Mouse (Mus musculus) neural tube, embryonic 14.5 days (tissue): Measurements from ENCODE around the gene Rps6kb2. TPM values are rescaled to one million over a fixed set of nuclear protein-coding genes. Genes with fewer than 3 reads are reported as not detected.
A peak's percentile ranks its signal among the peaks of the same experiment; 100 is the strongest.

Experiments used
- ATAC-seq: fragments of 200-750 bp; cut with Nextera tagmentation; 2 replicates; pipeline ENCODE4 v1.8.0; 2017; ENCODE audit warnings: low read depth, mild to moderate bottlenecking, moderate TSS enrichment, moderate library complexity
- H3K27ac ChIP-seq: fragments of 300-500 bp; sonication (generic); 2 replicates; pipeline ENCODE4 v1.5.1; 2014; ENCODE audit warnings: low read depth, mild to moderate bottlenecking, control low read depth, low read length, moderate library complexity, mixed read lengths
- H3K27me3 ChIP-seq: fragments of 300-500 bp; sonication (generic); 2 replicates; pipeline ENCODE4 v1.6.1; 2014; ENCODE audit warnings: low read length; ENCODE audit not compliant: control insufficient read depth, insufficient read depth
- H3K36me3 ChIP-seq: fragments of 300-500 bp; sonication (generic); 2 replicates; pipeline ENCODE4 v1.6.1; 2014; ENCODE audit warnings: low read length, mixed read lengths; ENCODE audit not compliant: control insufficient read depth, insufficient read depth
- H3K4me1 ChIP-seq: fragments of 300-500 bp; sonication (generic); 2 replicates; pipeline ENCODE4 v1.6.1; 2014; ENCODE audit warnings: low read length; ENCODE audit not compliant: control insufficient read depth, insufficient read depth
- H3K4me2 ChIP-seq: fragments of 300-500 bp; sonication (generic); 2 replicates; pipeline ENCODE4 v1.6.1; 2014; ENCODE audit warnings: mild to moderate bottlenecking, low read depth, low read length, control low read depth
- H3K4me3 ChIP-seq: fragments of 300-500 bp; sonication (generic); 2 replicates; pipeline ENCODE4 v1.5.1; 2014; ENCODE audit warnings: low read depth, low read length, control low read depth, mixed read lengths
- H3K9ac ChIP-seq: fragments of 300-500 bp; sonication (generic); replicated peaks from 2 replicates; pipeline ENCODE4 v1.6.1; 2014; ENCODE audit warnings: low read depth, mild to moderate bottlenecking, control low read depth, low read length, mixed read lengths
- H3K9me3 ChIP-seq: fragments of 300-500 bp; sonication (generic); 2 replicates; pipeline ENCODE4 v1.6.1; 2016; ENCODE audit warnings: low read length; ENCODE audit not compliant: control insufficient read depth
- WGBS: fragments of 180-500 bp; shearing (Covaris S2); extraction: QIAGEN DNeasy Blood & Tissue Kit; methylation state at CpG from one replicate; pipeline ENCODE4 v1.1.7; 2014; 5-methylcytosine and 5-hydroxymethylcytosine counted together
- polyA plus RNA-seq: library from polyadenylated mRNA; unstranded; fragments of >200 nt; fragmentation: Nextera tagmentation; extraction: Ambion mirVana; gene quantifications from 2 replicates; pipeline ENCODE4 v1.2.1, GENCODE M21; 2014

Rps6kb2 gene
- polyA plus RNA-seq, 1 experiment from 2014 or later = 40.9 TPM

DNA sequence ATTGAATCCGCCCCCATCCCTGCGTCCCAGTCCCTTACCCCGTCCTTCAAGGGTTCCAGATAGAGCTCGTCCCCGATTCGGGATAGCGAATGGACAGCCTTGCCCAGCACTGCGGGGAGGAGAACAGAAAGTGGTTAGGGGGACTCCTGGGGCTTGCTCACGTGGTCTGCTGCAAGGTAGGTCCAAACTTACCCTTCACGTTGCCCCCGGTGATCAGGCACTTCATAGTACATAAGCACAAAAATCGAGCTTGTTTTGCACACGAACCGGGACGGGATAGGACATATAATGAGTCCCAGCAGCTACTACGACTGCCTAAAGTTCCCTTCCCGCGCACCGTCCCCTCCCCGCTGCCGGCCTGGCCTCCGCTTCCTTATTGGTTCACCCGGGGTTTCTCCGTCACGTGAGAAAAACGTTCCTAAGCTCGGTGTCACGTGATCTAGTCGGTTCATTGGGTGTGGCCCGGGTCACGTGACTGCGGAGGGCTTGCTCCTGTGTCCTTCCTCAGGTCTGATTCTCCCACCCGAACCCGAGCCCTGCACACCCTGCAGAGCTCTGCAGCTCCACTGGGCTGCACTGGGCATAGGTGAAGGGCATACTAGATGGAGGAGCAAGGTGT is 38.2 kb upstream of the Rps6kb2 start, which contains the start of gene Rad9a:
Gene Rad9a (minus strand): TSS at position 372 of the 619 bp plus-strand sequence.
- WGBS = 0% methylated on average over 34 of the region's 34 CpGs
- Histone ChIP-seq H3K27ac (peak within 1 kb of the TSS; percentile 28; the same call in 1 of the 2 replicates), H3K4me3 (peak within 1 kb of the TSS; percentile 57), H3K36me3 (no peaks in the 10 kb centered on the region), H3K9me3 (no peaks in the 10 kb centered on the region), H3K4me1 (peaks cover 15% of the 10 kb centered on the region), H3K9ac (peak within 1 kb of the TSS; percentile 59), H3K27me3 (no peaks in the 10 kb centered on the region), H3K4me2 (peak within 1 kb of the TSS; percentile 81)
- ATAC-seq = peak; percentile 83

DNA sequence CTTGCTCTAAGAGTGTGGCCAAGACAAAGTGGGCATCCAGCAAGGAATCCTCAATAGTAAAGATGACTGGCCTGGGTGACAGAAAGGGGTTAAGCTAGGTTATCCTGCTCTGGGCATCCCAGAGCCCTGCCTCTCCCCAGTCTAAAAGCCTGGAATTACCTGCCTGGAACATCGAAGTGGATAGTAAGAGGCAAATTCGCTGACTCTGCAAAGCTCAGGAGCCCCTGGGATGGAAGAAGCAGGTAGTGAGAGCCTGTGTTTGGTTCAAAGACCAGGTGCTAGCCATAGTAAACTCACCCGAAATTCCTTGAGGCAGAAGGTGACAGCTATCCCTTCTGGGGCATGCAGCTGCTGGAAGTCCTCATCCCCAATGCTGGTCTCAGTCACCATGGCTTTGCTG is 34.0 kb upstream of the Rps6kb2 start:
- Histone ChIP-seq H3K9ac (no peak overlapping the region), H3K9me3 (no peaks in the 10 kb centered on the region), H3K4me3 (no peak overlapping the region), H3K4me1 (peaks cover 22% of the 10 kb centered on the region), H3K36me3 (peaks cover 26% of the 10 kb centered on the region), H3K4me2 (no peak overlapping the region), H3K27ac (no peak overlapping the region), H3K27me3 (no peaks in the 10 kb centered on the region)
- 79% methylated on average over 3 of the region's 3 CpGs for WGBS
- no peak for ATAC-seq

DNA sequence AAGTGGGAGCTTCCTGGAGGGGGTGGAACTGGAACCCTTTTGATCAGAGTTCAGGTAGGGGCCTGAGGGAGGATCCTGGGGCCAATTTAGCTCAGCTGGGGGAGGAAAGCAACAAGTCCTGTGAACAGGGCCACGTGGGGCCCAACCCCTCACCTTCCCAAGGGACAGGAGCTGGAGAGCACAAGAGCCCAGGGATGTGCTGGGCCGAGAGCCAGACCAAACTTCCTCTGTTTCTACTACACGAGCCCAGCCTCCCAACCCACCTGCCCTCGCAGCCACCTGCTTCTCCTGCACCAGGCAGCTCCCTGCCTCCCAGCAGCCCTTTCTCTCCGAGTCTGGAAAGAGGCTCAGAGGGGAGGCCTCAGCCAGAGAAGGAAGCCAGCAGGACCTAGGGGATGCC is 33.4 kb upstream of the Rps6kb2 start:
- H3K27ac ChIP-seq = no peak overlapping the region
- H3K9ac ChIP-seq = no peak overlapping the region
- H3K27me3 ChIP-seq = no peaks in the 10 kb centered on the region
- WGBS = 25% methylated on average over 5 of the region's 5 CpGs
- no peak for ATAC-seq
- H3K9me3 ChIP-seq = no peaks in the 10 kb centered on the region
- H3K4me3 ChIP-seq = no peak overlapping the region
- no peak overlapping the region for H3K4me2 ChIP-seq
- peaks cover 26% of the 10 kb centered on the region for H3K36me3 ChIP-seq
- H3K4me1 ChIP-seq = peaks cover 20% of the 10 kb centered on the region

DNA sequence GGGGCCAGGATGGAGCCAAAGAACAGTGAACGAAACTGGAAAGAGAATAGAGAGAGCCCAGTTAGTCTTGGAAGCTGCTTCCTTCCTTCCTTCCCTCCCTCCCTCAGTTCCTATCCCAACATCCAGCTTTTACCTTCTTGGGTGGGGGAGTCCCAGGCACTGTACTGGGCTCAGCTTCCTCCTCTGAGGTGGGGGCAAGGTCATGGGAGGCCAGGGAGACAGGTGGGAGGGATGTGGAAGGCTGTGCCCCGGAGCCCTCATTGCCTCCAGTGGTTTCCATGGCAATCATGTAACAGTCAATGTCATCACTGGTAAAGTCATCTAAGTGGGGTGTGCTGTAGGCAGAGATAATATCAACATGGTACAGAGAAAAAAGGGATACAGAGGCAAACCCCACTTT is 32.9 kb upstream of the Rps6kb2 start:
- no peaks in the 10 kb centered on the region for H3K9me3 ChIP-seq
- peaks cover 26% of the 10 kb centered on the region for H3K36me3 ChIP-seq
- WGBS = 75% methylated on average over 2 of the region's 2 CpGs
- no peak for ATAC-seq
- H3K4me1 ChIP-seq = peaks cover 19% of the 10 kb centered on the region
- no peak overlapping the region for H3K4me2 ChIP-seq
- H3K27ac ChIP-seq = no peak overlapping the region
- no peaks in the 10 kb centered on the region for H3K27me3 ChIP-seq
- H3K4me3 ChIP-seq = no peak overlapping the region
- H3K9ac ChIP-seq = no peak overlapping the region

DNA sequence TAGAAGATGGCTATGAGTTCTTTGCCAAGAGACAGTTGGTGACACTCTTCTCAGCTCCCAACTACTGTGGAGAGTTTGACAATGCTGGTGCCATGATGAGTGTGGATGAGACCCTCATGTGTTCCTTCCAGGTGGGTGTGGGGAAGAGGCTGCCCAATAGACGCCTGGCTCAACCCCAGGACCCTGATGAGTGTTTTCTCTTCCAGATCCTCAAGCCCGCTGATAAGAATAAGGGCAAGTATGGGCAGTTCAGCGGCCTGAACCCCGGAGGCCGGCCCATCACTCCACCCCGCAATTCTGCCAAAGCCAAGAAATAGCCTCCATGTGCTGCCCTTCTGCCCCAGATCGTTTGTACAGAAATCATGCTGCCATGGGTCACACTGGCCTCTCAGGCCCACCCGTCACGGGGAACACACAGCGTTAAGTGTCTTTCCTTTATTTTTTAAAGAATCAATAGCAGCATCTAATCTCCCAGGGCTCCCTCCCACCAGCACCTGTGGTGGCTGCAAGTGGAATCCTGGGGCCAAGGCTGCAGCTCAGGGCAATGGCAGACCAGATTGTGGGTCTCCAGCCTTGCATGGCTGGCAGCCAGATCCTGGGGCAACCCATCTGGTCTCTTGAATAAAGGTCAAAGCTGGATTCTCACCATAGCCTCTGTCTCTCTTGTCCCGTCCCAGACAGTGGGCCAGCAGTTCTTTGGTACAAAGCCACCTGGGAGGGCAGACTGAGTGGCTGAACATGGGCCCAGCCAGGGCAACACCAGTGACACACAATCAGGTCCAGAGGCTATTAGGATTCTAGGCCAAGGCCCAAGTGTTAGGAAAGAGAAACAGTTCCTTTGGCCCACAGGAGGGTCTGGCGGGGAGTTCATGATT is 31.9 kb upstream of the Rps6kb2 start:
- Histone ChIP-seq H3K27me3 (no peaks in the 10 kb centered on the region), H3K9me3 (no peaks in the 10 kb centered on the region), H3K4me1 (peaks cover 10% of the 10 kb centered on the region), H3K27ac (no peak overlapping the region), H3K4me3 (no peak overlapping the region), H3K9ac (no peak overlapping the region), H3K36me3 (peaks cover 26% of the 10 kb centered on the region), H3K4me2 (no peak overlapping the region)
- ATAC-seq = no peak
- WGBS = 77% methylated on average over 12 of the region's 12 CpGs

DNA sequence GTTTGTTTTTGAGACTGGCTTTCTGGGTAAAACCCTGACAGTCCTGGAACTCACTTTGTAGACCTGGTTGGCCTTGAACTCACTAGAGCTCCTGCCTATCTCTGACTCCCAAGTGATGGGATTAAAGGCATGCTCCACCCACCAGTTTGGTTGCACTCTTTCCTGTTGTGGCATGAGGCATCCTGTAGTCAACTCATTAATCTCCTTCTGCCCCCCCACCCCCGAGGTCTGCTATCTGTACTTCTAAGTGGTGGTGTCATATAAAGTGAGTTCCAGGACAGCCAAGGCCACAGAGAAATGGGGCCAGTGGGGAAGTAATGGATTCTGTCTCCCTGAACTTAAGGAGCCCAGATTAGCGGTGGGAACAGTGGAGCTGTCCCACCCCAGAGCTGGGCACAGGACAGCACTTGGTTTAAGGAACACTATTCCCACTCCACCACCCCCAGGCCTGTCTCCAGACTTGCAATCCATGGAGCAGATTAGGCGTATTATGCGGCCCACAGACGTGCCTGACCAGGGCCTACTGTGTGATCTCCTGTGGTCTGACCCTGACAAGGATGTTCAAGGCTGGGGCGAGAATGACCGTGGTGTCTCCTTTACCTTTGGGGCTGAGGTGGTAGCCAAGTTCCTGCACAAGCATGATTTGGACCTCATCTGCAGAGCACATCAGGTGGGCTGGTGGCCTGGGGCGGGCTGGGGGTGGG is 31.0 kb upstream of the Rps6kb2 start:
- H3K4me2 ChIP-seq = no peak overlapping the region
- no peaks in the 10 kb centered on the region for H3K27me3 ChIP-seq
- no peaks in the 10 kb centered on the region for H3K9me3 ChIP-seq
- H3K27ac ChIP-seq = no peak overlapping the region
- peaks cover 26% of the 10 kb centered on the region for H3K36me3 ChIP-seq
- 86% methylated on average over 8 of the region's 8 CpGs for WGBS
- peaks cover 10% of the 10 kb centered on the region for H3K4me1 ChIP-seq
- H3K4me3 ChIP-seq = no peak overlapping the region
- no peak for ATAC-seq
- no peak overlapping the region for H3K9ac ChIP-seq

DNA sequence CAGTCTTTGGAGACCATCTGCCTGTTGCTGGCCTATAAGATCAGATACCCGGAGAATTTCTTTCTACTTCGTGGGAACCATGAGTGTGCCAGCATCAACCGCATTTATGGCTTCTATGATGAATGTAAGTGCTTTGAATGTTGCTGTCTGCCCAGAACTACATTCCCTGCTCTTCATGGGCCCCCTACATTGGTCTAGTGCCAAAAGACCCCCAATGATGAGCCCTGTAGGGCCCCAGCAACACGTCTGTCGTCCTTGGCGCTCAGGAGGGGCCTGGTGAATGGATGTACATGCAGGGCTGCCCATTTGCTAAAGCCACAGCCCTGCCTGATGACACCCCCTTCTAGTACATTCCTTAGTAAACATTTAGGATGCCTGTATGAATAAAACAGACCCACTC is 30.0 kb upstream of the Rps6kb2 start:
- peak overlapping the region; percentile 98 for H3K9ac ChIP-seq
- H3K27me3 ChIP-seq = no peaks in the 10 kb centered on the region
- 68% methylated on average over 6 of the region's 6 CpGs for WGBS
- peaks cover 26% of the 10 kb centered on the region for H3K36me3 ChIP-seq
- peak overlapping the region; percentile 97 for H3K4me2 ChIP-seq
- no peak overlapping the region for H3K27ac ChIP-seq
- no peaks in the 10 kb centered on the region for H3K9me3 ChIP-seq
- H3K4me3 ChIP-seq = peak overlapping the region; percentile 80
- no peak for ATAC-seq
- H3K4me1 ChIP-seq = peaks cover 10% of the 10 kb centered on the region

DNA sequence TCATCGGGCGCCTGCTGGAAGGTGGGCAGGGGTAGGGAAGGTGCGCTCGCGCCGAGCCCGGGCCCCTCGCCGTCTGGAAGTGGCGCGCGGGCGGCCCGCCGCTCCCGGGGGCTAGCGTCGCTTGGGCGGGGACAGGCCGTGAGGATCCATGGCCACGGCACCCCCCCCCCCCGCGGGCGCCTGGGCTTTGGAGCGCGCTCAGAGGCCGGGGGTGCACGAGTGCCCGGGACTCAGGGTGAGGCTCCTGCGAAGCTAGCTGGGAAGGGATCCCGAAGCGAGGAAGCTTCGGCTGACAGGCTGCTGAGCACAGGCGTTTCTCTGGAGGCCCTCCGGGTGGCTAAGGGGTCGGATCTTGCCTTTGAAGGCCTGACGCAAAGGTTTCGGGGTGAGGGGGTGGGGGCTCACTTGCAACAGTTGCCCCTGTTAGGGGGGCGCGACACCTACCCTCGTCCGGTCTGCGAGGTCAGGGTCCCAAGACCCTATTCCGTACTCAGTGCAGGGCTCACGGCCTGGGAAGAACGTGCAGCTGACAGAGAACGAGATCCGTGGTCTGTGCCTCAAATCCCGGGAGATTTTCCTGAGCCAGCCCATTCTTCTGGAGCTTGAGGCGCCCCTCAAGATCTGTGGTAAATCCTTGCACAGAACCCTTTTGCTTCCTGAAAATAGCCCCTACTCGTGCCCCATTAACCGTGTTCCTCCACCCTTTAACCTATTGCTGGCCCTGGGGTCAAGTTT is 29.3 kb upstream of the Rps6kb2 start:
- no peaks in the 10 kb centered on the region for H3K27me3 ChIP-seq
- peak overlapping the region; percentile 98 for H3K9ac ChIP-seq
- peaks cover 10% of the 10 kb centered on the region for H3K4me1 ChIP-seq
- H3K4me2 ChIP-seq = peak overlapping the region; percentile 97
- peak overlapping the region; percentile 91 for H3K27ac ChIP-seq
- peaks cover 26% of the 10 kb centered on the region for H3K36me3 ChIP-seq
- WGBS = under 1% methylated on average over 51 of the region's 52 CpGs
- H3K4me3 ChIP-seq = peak overlapping the region; percentile 80
- peak; percentile 52 for ATAC-seq
- H3K9me3 ChIP-seq = no peaks in the 10 kb centered on the region
